Mouse (Mus musculus) intestine, postnatal 0 days (tissue): Measurements from ENCODE around the gene Zcchc14. TPM values are rescaled to one million over a fixed set of nuclear protein-coding genes. Genes with fewer than 3 reads are reported as not detected.

Experiments
- ATAC-seq: fragments of 200-750 bp; cut with Nextera tagmentation; 2 replicates; pipeline ENCODE4 v1.8.0; 2017; ENCODE audit warnings: mild to moderate bottlenecking, moderate TSS enrichment, moderate library complexity
- H3K27ac ChIP-seq: fragments of 300-500 bp; sonication (generic); 2 replicates; pipeline ENCODE4 v1.5.1; 2014; ENCODE audit warnings: mild to moderate bottlenecking, low read depth, low read length, moderate library complexity
- H3K27me3 ChIP-seq: fragments of 300-500 bp; sonication (generic); replicated peaks from 2 replicates; pipeline ENCODE4 v1.6.1; 2014; ENCODE audit warnings: low read length, mixed read lengths; ENCODE audit not compliant: control insufficient read depth, insufficient read depth
- H3K36me3 ChIP-seq: fragments of 300-500 bp; sonication (generic); 2 replicates; pipeline ENCODE4 v1.6.1; 2014; ENCODE audit warnings: mild to moderate bottlenecking, moderate library complexity; ENCODE audit not compliant: control insufficient read depth, insufficient read depth
- H3K4me1 ChIP-seq: fragments of 300-500 bp; sonication (generic); replicated peaks from 2 replicates; pipeline ENCODE4 v1.6.1; 2014; ENCODE audit warnings: antibody characterized with exemption, low read length, mixed read lengths; ENCODE audit not compliant: control insufficient read depth, insufficient read depth
- H3K4me2 ChIP-seq: fragments of 300-500 bp; sonication (generic); replicated peaks from 2 replicates; pipeline ENCODE4 v1.6.1; 2014; ENCODE audit warnings: low read depth, mild to moderate bottlenecking, moderate library complexity
- H3K4me3 ChIP-seq: fragments of 300-500 bp; sonication (generic); 2 replicates; pipeline ENCODE4 v1.5.1; 2014; ENCODE audit warnings: low read depth, low read length
- H3K9ac ChIP-seq: fragments of 300-500 bp; sonication (generic); 2 replicates; pipeline ENCODE4 v1.6.1; 2014; ENCODE audit warnings: mild to moderate bottlenecking, low read depth, low read length
- H3K9me3 ChIP-seq: fragments of 300-500 bp; sonication (generic); 2 replicates; pipeline ENCODE4 v1.6.1; 2016; ENCODE audit warnings: mixed run types; ENCODE audit not compliant: control insufficient read depth
- CTCF ChIP-seq: sonication (generic); IDR thresholded peaks from 2 replicates; pipeline ENCODE4 v1.5.1; 2016; ENCODE audit warnings: low read depth, mild to moderate bottlenecking, control low read depth, antibody characterized with exemption, moderate library complexity
- WGBS: fragments of 180-500 bp; shearing (Covaris S2); extraction: QIAGEN DNeasy Blood & Tissue Kit; methylation state at CpG from one replicate; pipeline ENCODE4 v1.1.7; 2014; 5-methylcytosine and 5-hydroxymethylcytosine counted together
- polyA plus RNA-seq: library from polyadenylated mRNA; unstranded; fragments of >200 nt; fragmentation: Nextera tagmentation; extraction: Ambion mirVana; gene quantifications from 2 replicates; pipeline ENCODE4 v1.2.1, GENCODE M21; 2015

Zcchc14 gene
- polyA plus RNA-seq, 1 experiment from 2014 or later: 6.9 TPM

DNA sequence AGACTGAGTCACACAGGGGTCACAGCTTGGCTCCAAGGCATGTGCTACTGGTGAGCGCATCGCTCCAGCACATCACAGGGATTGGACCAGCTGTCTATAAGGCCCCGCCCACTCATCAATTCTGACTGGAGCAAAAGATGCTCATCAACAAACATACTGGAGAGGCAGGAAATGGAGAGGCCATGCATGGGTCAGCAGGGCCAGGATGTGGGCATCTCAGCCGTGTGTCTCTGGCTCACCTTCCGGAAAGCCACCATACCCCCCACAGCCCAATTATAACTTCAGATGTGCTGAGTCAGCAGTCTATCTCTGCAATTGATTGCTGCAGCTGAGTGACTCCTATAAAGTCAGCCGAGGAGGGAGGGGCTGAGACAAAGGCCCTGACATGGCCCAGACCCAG lies 84.4 kb downstream of the Zcchc14 start:
- 64% methylated on average over 6 of the region's 6 CpGs for WGBS
- Histone ChIP-seq H3K4me2 (no peak overlapping the region), H3K4me3 (no peak overlapping the region), H3K36me3 (peaks cover 6% of the 10 kb centered on the region; the same call in 1 of the 2 replicates), H3K9ac (no peak overlapping the region), H3K27ac (no peak overlapping the region), H3K27me3 (no peaks in the 10 kb centered on the region), H3K4me1 (no peaks in the 10 kb centered on the region), H3K9me3 (no peaks in the 10 kb centered on the region)
- ATAC-seq: no peak
- no peak for TF ChIP-seq CTCF

- Histone ChIP-seq H3K4me2 (no peak overlapping the region), H3K9me3 (no peaks in the 10 kb centered on the region), H3K27ac (no peak overlapping the region), H3K36me3 (peaks cover 21% of the 10 kb centered on the region; the same call in 1 of the 2 replicates), H3K4me1 (no peaks in the 10 kb centered on the region), H3K4me3 (no peak overlapping the region), H3K9ac (no peak overlapping the region), H3K27me3 (no peaks in the 10 kb centered on the region)
- TF ChIP-seq CTCF: no peak
- ATAC-seq: no peak
- 65% methylated on average over 6 of the region's 6 CpGs for WGBS
These were observed 89.0 kb downstream of the Zcchc14 start for GRCm38 (mm10) chr8:121563701-121564100.

- no peaks in the 10 kb centered on the region for H3K27me3 ChIP-seq
- WGBS: 67% methylated on average over 9 of the region's 9 CpGs
- H3K9ac ChIP-seq: no peak overlapping the region
- no peak overlapping the region for H3K4me3 ChIP-seq
- ATAC-seq: no peak
- no peak overlapping the region for H3K4me2 ChIP-seq
- H3K4me1 ChIP-seq: no peaks in the 10 kb centered on the region
- peaks cover 24% of the 10 kb centered on the region; the same call in 1 of the 2 replicates for H3K36me3 ChIP-seq
- H3K27ac ChIP-seq: no peak overlapping the region
- no peak for TF ChIP-seq CTCF
- no peaks in the 10 kb centered on the region for H3K9me3 ChIP-seq
These were observed 89.8 kb downstream of the Zcchc14 start for GRCm38 (mm10) chr8:121562941-121563351.

GRCm38 (mm10) chr8:121561636-121562345 lies 90.9 kb downstream of the Zcchc14 start:
- Histone ChIP-seq H3K4me2 (no peak overlapping the region), H3K9ac (no peak overlapping the region), H3K4me1 (no peaks in the 10 kb centered on the region), H3K4me3 (no peak overlapping the region), H3K27me3 (no peaks in the 10 kb centered on the region), H3K27ac (no peak overlapping the region), H3K9me3 (no peaks in the 10 kb centered on the region), H3K36me3 (peaks cover 24% of the 10 kb centered on the region; the same call in 1 of the 2 replicates)
- 81% methylated on average over 16 of the region's 16 CpGs for WGBS
- ATAC-seq: no peak
- TF ChIP-seq CTCF: no peak

DNA sequence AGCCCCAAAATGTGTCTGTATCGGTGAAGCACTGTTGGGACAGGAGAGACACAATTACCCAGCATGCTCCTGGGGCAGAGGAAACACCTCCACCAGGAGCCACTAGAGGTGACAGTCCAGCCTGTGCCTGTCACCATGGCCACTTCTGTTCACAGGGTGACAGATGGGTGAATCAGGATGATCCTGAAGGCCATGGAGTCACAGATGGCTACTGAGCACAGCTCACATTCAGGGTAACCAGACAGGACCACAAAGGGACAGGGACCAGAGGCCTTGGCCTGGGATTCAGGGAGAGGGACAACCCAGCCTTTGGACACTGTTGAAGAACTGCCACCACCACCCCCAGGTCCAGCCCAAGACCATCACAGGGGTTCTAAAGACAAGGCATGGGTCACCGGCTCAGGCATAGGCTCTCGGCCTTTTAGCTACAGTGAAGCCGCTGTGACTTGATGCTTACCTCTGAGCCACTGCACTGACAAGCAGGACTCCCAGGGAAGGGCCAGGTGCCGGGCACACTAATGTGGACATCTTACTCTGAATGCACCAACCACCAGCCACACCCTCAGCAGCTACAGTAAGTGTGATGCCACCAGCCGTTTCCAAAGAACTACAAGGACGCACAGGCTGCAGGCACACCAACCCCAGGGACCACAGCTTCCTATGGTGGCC lies 92.1 kb downstream of the Zcchc14 start:
- H3K4me1 ChIP-seq: no peaks in the 10 kb centered on the region
- H3K36me3 ChIP-seq: peaks cover 18% of the 10 kb centered on the region; the same call in 1 of the 2 replicates
- no peak for TF ChIP-seq CTCF
- WGBS: 95% methylated on average over 7 of the region's 7 CpGs
- ATAC-seq: no peak
- H3K4me3 ChIP-seq: no peak overlapping the region
- H3K27me3 ChIP-seq: no peaks in the 10 kb centered on the region
- no peak overlapping the region for H3K9ac ChIP-seq
- no peak overlapping the region for H3K4me2 ChIP-seq
- no peak overlapping the region for H3K27ac ChIP-seq
- no peaks in the 10 kb centered on the region for H3K9me3 ChIP-seq

- no peak for TF ChIP-seq CTCF
- Histone ChIP-seq H3K9me3 (no peaks in the 10 kb centered on the region), H3K9ac (no peak overlapping the region), H3K4me1 (no peaks in the 10 kb centered on the region), H3K4me3 (no peak overlapping the region), H3K27me3 (no peaks in the 10 kb centered on the region), H3K27ac (no peak overlapping the region), H3K4me2 (no peak overlapping the region), H3K36me3 (peaks cover 24% of the 10 kb centered on the region; the same call in 1 of the 2 replicates)
- WGBS: 88% methylated on average over 12 of the region's 12 CpGs
- ATAC-seq: no peak
These were observed 92.9 kb downstream of the Zcchc14 start for GRCm38 (mm10) chr8:121559801-121560200.
